Mouse (Mus musculus) olfactory bulb, adult 2 months (tissue): Measurements from ENCODE around the gene Emc1. TPM values are rescaled to one million over a fixed set of nuclear protein-coding genes. Genes with fewer than 3 reads are reported as not detected.
"Not testable (repeated sequence)": the region's sequence is repeated elsewhere in the genome, so short reads cannot be mapped to it uniquely, and the experiment has no call there.

Experiments
- H3K27ac ChIP-seq: fragments of 200-500 bp; 2 replicates; pipeline ENCODE4 v1.5.1; 2012; ENCODE audit warnings: low read depth, low read length; ENCODE audit not compliant: insufficient read depth
- H3K4me1 ChIP-seq: fragments of 200-500 bp; 2 replicates; pipeline ENCODE4 v1.6.1; 2012; ENCODE audit warnings: low read length; ENCODE audit not compliant: control insufficient read depth, insufficient read depth
- H3K4me3 ChIP-seq: fragments of 200-500 bp; 2 replicates; pipeline ENCODE4 v1.5.1; 2012; ENCODE audit warnings: mild to moderate bottlenecking, low read depth, low read length, moderate library complexity; ENCODE audit not compliant: insufficient read depth
- CTCF ChIP-seq: fragments of 200-500 bp; IDR thresholded peaks from 2 replicates; pipeline ENCODE4 v1.5.1; 2012; ENCODE audit warnings: low read depth, mild to moderate bottlenecking, low read length, moderate library complexity; ENCODE audit not compliant: insufficient read depth
- POLR2A ChIP-seq: fragments of 200-500 bp; IDR thresholded peaks from 2 replicates; pipeline ENCODE4 v1.6.1; 2012; ENCODE audit warnings: mild to moderate bottlenecking, low read depth, low read length, moderate library complexity; ENCODE audit not compliant: insufficient read depth
- WGBS: fragments of 180-500 bp; shearing (Covaris S2); methylation state at CpG from one replicate; pipeline ENCODE4 v1.1.7; 2018; 5-methylcytosine and 5-hydroxymethylcytosine counted together
- polyA plus RNA-seq: library from polyadenylated mRNA; stranded (reverse); fragments of >200 nt; gene quantifications from 2 replicates; pipeline ENCODE4 v1.2.4, GENCODE M21; 2012; ENCODE audit warnings: low replicate concordance; ENCODE audit not compliant: missing spikeins, insufficient read depth, insufficient read length

The Emc1 gene
- polyA plus RNA-seq, 1 experiment: not detected

DNA sequence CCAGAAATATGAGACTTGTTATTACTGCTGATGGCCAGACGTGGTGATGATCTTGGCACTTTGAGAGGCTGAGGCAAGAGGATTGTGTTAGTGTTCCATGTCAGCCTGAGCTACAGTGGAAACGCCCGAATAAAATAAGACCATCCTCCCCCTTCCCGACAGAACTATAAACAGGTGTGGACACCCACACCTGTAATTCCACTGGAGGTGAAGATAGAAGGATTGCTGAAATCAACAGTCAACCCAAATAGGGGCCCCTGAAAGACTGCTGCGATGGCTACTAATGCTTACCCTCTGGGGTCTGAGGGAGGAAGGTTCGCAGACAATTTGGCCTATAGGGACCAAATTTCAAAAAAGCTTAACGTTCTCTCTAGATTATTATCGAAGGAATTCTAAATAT lies 27.3 kb downstream of the Emc1 start:
- Histone ChIP-seq H3K4me1 (peaks cover 5% of the 10 kb centered on the region), H3K27ac (no peak overlapping the region), H3K4me3 (peak overlapping the region; percentile 86)
- WGBS: 14% methylated on average over 8 of the region's 8 CpGs
- TF ChIP-seq POLR2A (no peak), CTCF (no peak)

DNA sequence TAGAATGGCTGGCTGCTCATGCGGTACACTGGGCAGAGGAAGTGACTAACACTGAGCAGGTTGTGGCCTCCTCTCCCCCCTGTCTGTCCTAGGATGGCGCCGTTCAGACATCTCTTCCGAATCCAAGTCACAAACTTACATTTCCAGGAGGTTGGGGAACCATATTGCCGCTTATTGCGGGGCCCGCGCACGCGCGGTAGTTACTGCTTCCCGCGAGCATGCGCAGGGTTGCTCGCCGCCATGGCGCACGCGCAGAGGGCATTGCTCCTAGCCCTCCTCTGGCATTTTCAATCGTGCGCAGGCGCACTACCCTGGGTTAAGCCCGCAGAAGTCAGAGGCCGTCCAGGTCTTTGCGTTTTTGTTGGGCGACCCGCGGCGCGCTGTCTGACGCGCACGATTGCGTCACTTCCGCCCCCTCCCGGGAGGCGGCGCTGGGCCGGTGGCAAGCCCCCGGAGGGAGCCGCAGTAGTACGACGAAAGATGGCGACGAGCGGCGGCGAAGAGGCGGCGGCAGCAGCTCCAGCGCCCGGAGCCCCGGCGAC lies 27.9 kb downstream of the Emc1 start:
- WGBS: under 1% methylated on average over 54 of the region's 54 CpGs
- H3K27ac ChIP-seq: peak overlapping the region; percentile 73
- peak overlapping the region; percentile 86 for H3K4me3 ChIP-seq
- peaks cover 5% of the 10 kb centered on the region for H3K4me1 ChIP-seq
- TF ChIP-seq POLR2A: peak; percentile 64
- TF ChIP-seq CTCF: no peak

DNA sequence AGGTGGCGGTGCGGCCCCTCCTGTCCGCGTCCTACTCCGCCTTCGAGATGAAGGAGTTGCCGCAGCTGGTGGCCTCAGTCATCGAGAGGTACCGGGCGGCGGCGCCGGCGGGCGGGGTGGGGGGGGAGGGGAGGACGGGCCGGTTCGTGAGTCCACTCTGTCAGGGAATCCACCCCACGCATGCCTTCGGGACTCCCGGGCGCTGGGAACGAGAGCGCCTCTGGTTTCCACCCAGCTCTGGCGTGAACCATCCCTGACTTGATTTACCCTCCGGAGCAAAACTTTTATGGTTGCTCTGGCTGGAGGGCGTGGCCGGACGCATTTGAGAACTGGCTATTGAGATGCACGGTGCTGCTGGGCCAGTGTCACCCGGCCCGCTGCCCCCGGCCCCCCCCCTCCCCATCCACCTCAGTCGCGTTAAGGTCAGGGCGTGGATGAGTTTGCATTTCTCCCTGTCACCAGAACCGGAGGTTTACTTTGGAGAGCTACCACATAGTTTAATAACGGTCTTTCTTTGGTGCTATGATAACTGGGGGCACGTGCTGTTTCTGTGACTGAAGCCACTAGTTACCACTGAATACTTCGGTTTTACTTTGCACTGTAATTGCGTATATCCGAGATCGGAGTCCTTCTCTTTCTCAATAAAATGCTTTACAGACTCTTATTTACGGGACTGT lies 28.5 kb downstream of the Emc1 start:
- WGBS: 1% methylated on average over 38 of the region's 44 CpGs
- Histone ChIP-seq H3K4me1 (peaks cover 5% of the 10 kb centered on the region), H3K27ac (no peak overlapping the region), H3K4me3 (peak overlapping the region; percentile 79)
- TF ChIP-seq CTCF (no peak), POLR2A (no peak)

DNA sequence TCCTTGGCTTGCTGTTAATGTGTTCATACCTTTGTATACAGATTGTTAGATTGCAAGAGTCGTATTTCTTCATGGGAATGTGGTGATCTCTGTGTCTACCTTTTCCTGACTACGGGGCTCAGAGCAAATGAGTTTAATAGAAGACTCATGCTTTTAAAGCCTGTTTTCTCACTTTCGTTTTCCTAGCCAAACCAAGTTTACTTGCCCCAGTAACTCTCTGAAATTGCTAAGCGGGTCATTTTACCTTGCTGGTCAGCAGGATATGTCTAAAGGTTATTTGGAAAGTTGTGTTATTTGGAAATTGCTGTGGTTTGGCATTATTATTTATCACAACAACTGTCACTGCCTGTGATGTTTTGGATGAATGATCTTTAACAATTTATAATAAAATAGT lies 29.1 kb downstream of the Emc1 start:
- WGBS: 33% methylated on average over 4 of the region's 4 CpGs
- TF ChIP-seq POLR2A (no peak), CTCF (no peak)
- H3K4me1 ChIP-seq: peaks cover 5% of the 10 kb centered on the region
- no peak overlapping the region for H3K4me3 ChIP-seq
- no peak overlapping the region for H3K27ac ChIP-seq

DNA sequence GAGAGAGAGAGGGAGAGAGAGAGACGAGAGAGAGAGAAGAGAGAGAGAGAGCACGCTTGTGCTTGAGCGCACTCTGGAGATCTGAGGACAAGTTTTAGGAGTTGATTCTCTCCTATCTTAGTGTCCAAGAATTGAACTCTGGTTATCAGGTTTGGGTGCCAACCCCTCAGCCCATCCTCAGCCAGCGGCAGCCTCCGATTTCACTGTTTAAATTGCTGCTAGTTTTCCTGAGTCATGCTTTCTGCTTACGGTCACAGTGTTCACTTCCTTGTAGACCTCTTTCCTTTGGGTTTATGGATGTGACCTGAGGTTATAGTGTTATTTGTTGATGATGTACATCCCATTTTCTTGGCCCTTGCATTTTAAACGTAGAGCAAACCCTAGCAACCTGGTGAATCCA lies 29.8 kb downstream of the Emc1 start:
- 50% methylated on average over 7 of the region's 7 CpGs for WGBS
- Histone ChIP-seq H3K4me3 (no peak overlapping the region), H3K27ac (no peak overlapping the region), H3K4me1 (peaks cover 5% of the 10 kb centered on the region)
- TF ChIP-seq POLR2A (no peak), CTCF (no peak)

DNA sequence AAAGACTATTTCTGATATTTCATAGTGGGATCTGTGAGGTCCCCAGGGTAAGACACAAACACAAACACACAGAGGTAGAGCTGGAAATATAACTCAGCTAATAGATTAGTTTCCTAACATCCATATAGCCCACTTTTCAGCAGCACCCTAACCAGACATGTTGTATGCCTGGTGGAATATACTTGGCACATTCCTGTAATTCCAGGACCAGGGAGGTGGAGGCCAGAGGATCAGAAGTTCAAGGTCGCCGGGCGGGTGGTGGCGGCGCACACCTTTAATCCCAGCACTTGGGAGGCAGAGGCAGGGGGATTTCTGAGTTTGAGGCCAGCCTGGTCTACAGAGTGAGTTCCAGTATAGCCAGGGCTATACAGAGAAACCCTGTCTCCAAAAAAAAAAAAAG lies 33.5 kb downstream of the Emc1 start:
- H3K27ac ChIP-seq, H3K4me1 ChIP-seq, H3K4me3 ChIP-seq: not testable (repeated sequence)
- 91% methylated on average over 5 of the region's 5 CpGs for WGBS

DNA sequence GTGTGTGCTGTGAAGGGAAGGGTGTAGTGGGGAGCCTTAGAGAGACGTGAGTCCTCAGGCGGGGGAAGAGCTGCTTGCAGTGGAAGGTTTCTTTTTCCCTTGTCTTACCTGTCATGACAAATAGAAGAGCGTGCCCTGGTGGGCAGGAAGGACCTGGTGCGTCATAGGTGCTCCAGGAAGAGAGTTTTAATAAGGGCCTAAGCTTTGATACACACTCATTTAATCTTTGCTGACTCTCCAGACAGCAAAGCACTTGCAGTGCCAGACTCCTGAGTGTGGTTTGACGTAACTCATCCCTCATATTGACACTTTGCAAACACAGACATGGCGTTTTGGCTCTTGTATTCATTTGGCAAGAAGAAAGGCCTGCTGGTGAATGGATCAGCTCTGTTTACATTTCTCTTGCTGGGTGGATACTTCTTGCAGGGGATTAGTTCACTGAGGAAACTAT lies 34.5 kb downstream of the Emc1 start:
- Histone ChIP-seq H3K4me1 (peaks cover 4% of the 10 kb centered on the region), H3K27ac (no peak overlapping the region), H3K4me3 (no peak overlapping the region)
- no peak for TF ChIP-seq CTCF
- WGBS: 46% methylated on average over 6 of the region's 6 CpGs

DNA sequence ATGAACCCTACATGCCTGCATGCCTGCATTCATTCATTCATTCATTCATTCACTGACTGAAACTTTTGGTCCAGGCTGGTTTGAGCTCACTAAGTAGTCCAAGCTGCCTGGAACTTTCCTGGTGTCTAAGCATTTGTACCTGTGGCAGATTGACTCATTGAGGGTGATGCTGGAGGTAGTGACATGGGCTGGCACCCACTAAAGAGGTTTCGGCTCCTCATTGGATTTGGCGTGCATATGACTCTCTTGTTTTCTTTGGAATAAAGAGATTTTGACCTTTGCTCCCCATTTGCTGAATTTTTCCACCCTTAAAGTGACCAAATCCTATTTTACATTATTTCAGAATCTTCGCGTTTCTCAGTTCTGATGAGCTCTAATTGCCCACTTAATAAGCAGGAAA lies 37.2 kb downstream of the Emc1 start:
- Histone ChIP-seq H3K27ac (no peak overlapping the region), H3K4me3 (no peak overlapping the region), H3K4me1 (no peaks in the 10 kb centered on the region; the same call in 1 of the 2 replicates)
- no peak for TF ChIP-seq POLR2A
- TF ChIP-seq CTCF: no peak
- 79% methylated on average over 4 of the region's 4 CpGs for WGBS

DNA sequence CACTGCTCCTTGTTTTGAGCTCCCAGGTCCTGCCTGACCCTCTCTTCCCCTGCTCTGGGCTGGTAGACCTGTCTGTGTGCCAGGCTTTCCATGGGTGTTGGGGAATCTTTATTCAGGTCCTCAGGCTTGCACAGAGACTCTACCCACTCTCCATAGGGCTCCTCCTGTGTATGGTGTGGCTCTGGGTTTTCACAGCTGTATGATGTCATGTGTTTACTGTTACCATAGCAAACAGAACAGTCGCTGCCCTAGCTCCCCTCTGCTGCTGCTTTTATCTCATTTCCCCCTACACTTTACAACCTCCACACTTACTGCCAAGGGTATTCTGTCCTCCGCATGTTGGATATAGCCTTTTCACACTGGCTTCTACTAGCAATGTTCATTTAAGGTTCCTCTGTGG lies 43.0 kb downstream of the Emc1 start:
- Histone ChIP-seq H3K4me1 (no peaks in the 10 kb centered on the region), H3K4me3 (no peak overlapping the region), H3K27ac (no peak overlapping the region)
- 33% methylated on average over 2 of the region's 2 CpGs for WGBS
- TF ChIP-seq POLR2A: no peak
- TF ChIP-seq CTCF: no peak

DNA sequence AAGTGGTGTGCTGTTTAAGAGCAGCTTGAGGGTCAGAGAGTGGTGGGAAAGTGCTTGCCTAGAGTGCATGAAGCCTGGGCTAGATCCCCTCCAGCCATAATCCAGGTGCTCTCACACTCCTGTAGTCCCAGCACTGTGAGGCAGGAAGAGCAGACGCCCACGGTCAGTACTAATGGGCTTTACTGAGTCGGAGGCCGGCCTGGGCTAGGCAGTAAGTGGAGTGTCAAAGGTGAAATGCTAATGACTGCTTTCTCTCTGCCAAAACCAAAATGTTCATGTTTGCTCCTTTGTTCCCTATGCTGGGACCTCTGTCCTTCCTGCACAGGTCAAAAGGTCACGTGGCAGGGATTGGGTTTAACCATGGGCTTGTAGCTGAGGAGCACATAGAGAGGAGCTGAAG lies 48.1 kb downstream of the Emc1 start:
- Histone ChIP-seq H3K4me1 (no peaks in the 10 kb centered on the region), H3K27ac (no peak overlapping the region), H3K4me3 (no peak overlapping the region)
- WGBS: 85% methylated on average over 5 of the region's 5 CpGs
- no peak for TF ChIP-seq POLR2A
- TF ChIP-seq CTCF: no peak

DNA sequence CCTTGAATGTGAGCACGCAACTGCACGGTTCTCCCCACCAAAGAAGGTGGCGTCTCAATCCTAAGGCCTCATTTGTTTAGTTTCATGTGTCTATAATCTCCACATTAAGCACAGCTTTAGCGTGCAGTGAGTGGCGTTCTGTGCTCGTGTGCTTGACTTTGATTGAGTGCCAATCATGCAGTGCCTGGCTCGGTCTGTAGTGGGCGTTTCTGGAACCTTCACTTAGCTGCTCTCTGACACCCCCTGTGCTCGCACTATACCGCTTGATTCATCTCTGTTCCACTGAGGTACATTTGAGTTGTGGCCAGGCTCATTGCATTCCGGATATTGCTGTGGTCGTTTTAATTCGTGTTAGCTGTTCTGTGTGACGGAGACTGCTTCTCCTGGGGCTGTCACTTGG lies 50.8 kb downstream of the Emc1 start:
- WGBS: 71% methylated on average over 14 of the region's 14 CpGs
- no peaks in the 10 kb centered on the region for H3K4me1 ChIP-seq
- H3K4me3 ChIP-seq: no peak overlapping the region
- TF ChIP-seq POLR2A: no peak
- no peak for TF ChIP-seq CTCF
- no peak overlapping the region for H3K27ac ChIP-seq
